Mouse (Mus musculus): ENCODE data around the gene Dcaf12l2. TPM values are rescaled to one million over a fixed set of nuclear protein-coding genes. Genes with fewer than 3 reads are reported as not detected.

Gene Dcaf12l2
- not detected for polyA plus RNA-seq (2017; shearing (Covaris generic))

DNA sequence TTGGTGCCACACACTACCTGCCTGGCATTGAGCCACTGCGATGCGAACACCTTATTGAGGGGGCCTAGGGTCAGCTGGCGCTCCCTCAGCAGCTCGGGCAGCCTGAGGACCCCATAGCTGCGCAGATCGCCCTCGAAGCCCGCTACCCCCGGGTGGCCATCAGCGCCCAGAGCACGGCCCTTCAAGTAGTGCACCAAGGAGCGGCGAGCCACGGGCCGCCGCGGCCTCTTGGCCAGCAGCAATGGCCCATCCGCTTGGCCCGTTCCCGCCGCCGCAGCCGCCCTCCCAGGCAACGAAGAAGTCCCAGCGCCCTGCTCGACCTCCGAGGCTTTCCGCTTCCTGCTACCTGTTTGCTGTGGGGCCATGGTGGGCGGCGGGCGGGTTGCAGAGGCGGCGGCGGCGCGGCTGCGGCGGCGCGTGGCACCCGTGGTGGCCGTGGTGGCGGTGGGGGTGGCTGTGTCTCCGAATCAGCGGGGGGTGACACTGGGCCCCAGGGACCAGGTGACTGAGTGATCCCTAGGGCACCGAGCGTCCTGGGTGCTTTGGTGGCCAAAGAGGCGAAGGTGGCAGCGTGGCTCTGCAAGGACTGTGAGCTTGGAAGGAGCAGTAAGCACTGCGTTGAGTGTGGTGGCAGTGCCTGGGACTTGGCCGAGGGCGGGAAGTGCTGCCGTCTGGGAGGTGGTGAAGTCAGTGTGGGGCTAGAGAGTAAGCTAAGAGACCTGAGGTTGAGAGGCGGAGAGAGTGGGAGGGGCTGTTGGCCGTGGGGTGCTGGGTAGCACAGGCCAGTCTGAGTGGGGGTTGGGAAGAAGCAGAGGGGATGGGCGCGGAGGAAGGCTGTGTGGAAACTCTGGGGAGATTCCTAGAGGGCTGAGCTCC is at the start of gene Dcaf12l2:
Gene Dcaf12l2, minus strand, starts transcription at position 697 of the 876 bp plus-strand sequence.

All from effector memory CD4-positive, alpha-beta T cell, adult 7 months (primary cell).